Mouse (Mus musculus): ENCODE measurements around the gene Atp1b1. TPM values are rescaled to one million over a fixed set of nuclear protein-coding genes. Genes with fewer than 3 reads are reported as not detected.

Gene Atp1b1
- polyA plus RNA-seq, 1 experiment, result 1,191 TPM

DNA sequence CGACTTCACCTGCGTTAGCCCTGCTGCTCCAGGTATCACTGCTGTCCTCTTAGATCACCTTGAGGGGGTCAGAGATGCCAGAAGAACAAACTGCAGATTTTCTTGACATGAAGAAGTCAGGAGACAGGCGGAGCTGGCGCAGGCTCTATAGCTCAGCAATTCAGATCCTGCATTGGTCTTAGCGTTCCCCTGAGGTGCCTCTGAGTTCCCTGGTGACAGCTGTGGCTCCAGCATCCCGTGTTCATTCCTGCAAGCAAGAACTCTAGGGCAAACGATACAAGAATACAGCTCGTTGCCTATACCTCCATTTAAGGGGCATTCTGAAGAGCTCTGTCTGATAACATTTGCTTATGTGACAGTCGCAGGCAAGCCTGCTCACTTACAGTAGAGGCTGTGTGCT, 29.5 kb downstream of the Atp1b1 start:
- no peak overlapping the region for H3K27ac ChIP-seq (ENCODE audit: insufficient read depth, low read length)
- H3K4me3 ChIP-seq (ENCODE audit: insufficient read depth, low read length), result no peak overlapping the region
- no peak for TF ChIP-seq POLR2A (IDR thresholded peaks at IDR 0.05; ENCODE audit: extremely low read depth, insufficient read depth, low read length)
- no peak for TF ChIP-seq CTCF (IDR thresholded peaks at IDR 0.05; ENCODE audit: extremely low read depth, insufficient read depth, low read length)
- H3K4me1 ChIP-seq (ENCODE audit: control insufficient read depth, insufficient read depth, low read length), result no peaks in the 10 kb centered on the region

DNA sequence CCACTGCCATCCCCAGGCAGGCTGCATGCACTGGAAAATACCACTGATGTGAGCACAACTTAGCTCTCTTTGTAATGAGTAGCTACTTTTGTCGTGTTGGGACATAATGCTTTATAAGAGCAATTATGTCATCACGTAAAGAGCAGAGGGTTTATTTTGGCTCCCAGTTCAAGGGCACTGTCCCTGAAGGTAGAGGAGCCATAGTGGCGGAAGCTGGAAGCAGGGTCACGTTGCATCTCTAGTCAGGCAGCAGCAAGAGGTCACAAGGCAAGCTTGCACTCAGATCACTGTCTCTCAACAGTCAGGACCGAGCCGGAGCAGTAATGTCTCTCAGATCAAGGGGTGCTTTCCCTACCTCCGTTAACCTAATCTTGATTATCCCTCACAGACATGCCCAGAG, 30.4 kb downstream of the Atp1b1 start:
- Histone ChIP-seq H3K4me3 (ENCODE audit: insufficient read depth, low read length) (no peak overlapping the region), H3K27ac (ENCODE audit: insufficient read depth, low read length) (no peak overlapping the region), H3K4me1 (ENCODE audit: control insufficient read depth, insufficient read depth, low read length) (no peaks in the 10 kb centered on the region)
- no peak for TF ChIP-seq POLR2A (IDR thresholded peaks at IDR 0.05; ENCODE audit: extremely low read depth, insufficient read depth, low read length)
- TF ChIP-seq CTCF (IDR thresholded peaks at IDR 0.05; ENCODE audit: extremely low read depth, insufficient read depth, low read length), result no peak

DNA sequence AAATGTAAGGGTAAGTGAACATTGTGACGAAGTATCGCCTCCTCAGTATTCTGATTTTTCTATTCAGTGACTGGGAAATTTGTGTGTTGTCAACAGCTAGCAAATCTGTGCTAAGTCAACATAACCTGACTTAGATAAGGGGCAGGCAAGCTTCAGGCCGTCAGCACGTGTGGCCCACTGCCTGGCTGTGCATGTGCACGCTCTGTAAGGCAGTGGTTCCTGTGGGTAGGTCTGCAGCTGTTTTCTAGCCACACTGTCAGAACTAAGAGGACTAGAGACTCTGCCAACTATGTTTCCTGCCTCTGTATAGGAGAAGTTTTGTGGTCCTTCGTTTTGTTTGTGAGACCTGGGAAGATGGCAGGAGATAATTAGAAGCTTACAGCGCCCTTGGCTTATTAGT, 31.9 kb downstream of the Atp1b1 start:
- no peak for TF ChIP-seq POLR2A (IDR thresholded peaks at IDR 0.05; ENCODE audit: extremely low read depth, insufficient read depth, low read length)
- no peak for TF ChIP-seq CTCF (IDR thresholded peaks at IDR 0.05; ENCODE audit: extremely low read depth, insufficient read depth, low read length)
- H3K4me1 ChIP-seq (ENCODE audit: control insufficient read depth, insufficient read depth, low read length), result no peaks in the 10 kb centered on the region
- H3K27ac ChIP-seq (ENCODE audit: insufficient read depth, low read length), result no peak overlapping the region
- H3K4me3 ChIP-seq (ENCODE audit: insufficient read depth, low read length), result no peak overlapping the region

DNA sequence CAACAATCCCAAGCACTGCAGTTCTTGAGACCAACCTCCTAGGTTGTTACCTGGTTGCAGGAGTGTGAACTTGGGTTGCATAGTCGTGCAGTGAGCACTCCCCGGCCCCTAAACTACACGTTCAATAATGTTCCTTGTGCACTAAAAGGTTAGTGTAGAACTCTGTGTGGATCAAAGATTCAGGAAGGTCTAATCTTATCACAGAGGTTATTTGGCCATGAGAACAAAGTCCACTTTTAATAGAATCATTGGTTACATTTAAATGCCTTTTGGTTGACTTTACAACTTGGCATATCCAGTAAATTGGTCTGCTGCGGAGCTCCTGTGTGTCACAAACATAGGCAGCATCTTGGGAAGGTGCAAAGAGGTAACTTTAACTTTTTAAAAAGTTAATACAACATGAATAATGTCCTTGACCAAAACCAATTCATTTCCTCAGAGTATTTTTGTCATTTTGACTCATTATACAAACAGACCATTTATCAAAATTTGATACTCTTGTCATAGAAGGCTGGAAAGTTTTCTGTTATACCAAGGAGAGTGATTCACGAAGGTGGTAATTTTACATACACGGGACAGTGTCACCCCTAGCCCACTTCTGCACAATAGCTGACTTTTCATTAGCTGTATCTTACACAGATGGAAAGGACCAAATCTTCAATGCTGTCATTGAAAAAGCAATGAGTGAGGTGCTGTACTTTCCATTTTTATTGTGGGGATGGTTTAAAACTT, 37.4 kb downstream of the Atp1b1 start:
- TF ChIP-seq CTCF (IDR thresholded peaks at IDR 0.05; ENCODE audit: extremely low read depth, insufficient read depth, low read length) (no peak), POLR2A (IDR thresholded peaks at IDR 0.05; ENCODE audit: extremely low read depth, insufficient read depth, low read length) (no peak)
- Histone ChIP-seq H3K4me3 (ENCODE audit: insufficient read depth, low read length) (no peak overlapping the region), H3K4me1 (ENCODE audit: control insufficient read depth, insufficient read depth, low read length) (no peaks in the 10 kb centered on the region), H3K27ac (ENCODE audit: insufficient read depth, low read length) (no peak overlapping the region)

DNA sequence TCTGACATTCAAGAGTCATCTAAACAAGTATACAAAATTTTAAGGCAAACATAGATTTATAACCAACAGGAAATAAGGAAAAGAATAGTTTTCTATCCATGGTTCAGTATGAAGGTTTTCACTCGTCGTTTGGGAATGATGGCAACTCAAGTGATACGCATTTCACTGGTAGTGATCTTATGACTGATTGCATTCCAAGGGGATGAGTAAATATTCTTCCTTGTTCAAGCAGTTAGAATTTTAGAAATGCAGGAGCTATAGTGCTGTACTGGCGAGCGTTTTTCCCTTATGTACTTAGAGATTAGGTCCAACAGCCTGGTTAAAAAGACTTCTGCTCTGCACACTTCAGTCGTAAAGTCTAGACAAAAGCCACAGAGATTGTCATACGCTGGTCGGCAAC, 38.8 kb downstream of the Atp1b1 start:
- Histone ChIP-seq H3K4me3 (ENCODE audit: insufficient read depth, low read length) (no peak overlapping the region), H3K27ac (ENCODE audit: insufficient read depth, low read length) (no peak overlapping the region), H3K4me1 (ENCODE audit: control insufficient read depth, insufficient read depth, low read length) (no peaks in the 10 kb centered on the region)
- no peak for TF ChIP-seq CTCF (IDR thresholded peaks at IDR 0.05; ENCODE audit: extremely low read depth, insufficient read depth, low read length)
- no peak for TF ChIP-seq POLR2A (IDR thresholded peaks at IDR 0.05; ENCODE audit: extremely low read depth, insufficient read depth, low read length)

DNA sequence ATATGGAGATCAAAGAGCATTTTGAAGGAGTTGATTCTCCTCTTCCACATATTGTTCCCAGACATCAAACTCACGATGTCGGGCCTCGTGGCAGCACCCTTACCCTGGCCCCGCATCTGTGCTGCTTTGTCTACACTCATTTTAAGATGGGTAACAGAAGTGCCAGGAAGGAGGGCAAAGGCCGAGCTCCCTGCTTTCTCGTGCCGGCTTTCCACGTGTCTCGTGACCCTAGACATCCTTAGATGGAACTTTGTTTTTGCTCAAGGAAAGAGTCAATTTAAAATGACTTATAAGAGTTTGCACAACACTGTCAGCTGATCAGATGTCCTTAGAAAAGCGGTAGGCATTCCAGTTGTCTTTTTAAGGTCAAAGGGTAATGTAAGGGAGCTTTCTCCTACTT, 39.8 kb downstream of the Atp1b1 start:
- no peak overlapping the region for H3K4me3 ChIP-seq (ENCODE audit: insufficient read depth, low read length)
- no peak for TF ChIP-seq POLR2A (IDR thresholded peaks at IDR 0.05; ENCODE audit: extremely low read depth, insufficient read depth, low read length)
- TF ChIP-seq CTCF (IDR thresholded peaks at IDR 0.05; ENCODE audit: extremely low read depth, insufficient read depth, low read length), result no peak
- H3K4me1 ChIP-seq (ENCODE audit: control insufficient read depth, insufficient read depth, low read length), result no peaks in the 10 kb centered on the region
- no peak overlapping the region for H3K27ac ChIP-seq (ENCODE audit: insufficient read depth, low read length)

DNA sequence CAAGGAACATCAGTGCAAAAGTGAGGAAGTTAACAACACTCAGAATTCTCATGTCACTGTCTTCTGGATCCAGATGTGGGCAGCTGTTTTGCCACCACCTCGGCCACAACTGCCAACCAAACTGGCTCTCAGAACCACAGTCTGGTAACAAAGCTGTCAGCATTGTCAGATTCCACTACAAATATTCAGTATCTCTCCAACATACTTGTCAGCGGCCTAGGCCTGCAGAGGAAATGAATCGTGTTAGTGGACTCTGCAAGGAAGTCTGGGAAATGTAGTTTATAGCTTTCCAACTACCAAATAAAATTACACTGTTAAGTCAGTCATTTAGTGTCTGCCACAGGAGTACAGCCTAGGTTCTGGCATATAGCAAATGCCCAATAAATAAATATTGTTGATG, 40.6 kb downstream of the Atp1b1 start:
- TF ChIP-seq POLR2A (IDR thresholded peaks at IDR 0.05; ENCODE audit: extremely low read depth, insufficient read depth, low read length) (no peak), CTCF (IDR thresholded peaks at IDR 0.05; ENCODE audit: extremely low read depth, insufficient read depth, low read length) (no peak)

DNA sequence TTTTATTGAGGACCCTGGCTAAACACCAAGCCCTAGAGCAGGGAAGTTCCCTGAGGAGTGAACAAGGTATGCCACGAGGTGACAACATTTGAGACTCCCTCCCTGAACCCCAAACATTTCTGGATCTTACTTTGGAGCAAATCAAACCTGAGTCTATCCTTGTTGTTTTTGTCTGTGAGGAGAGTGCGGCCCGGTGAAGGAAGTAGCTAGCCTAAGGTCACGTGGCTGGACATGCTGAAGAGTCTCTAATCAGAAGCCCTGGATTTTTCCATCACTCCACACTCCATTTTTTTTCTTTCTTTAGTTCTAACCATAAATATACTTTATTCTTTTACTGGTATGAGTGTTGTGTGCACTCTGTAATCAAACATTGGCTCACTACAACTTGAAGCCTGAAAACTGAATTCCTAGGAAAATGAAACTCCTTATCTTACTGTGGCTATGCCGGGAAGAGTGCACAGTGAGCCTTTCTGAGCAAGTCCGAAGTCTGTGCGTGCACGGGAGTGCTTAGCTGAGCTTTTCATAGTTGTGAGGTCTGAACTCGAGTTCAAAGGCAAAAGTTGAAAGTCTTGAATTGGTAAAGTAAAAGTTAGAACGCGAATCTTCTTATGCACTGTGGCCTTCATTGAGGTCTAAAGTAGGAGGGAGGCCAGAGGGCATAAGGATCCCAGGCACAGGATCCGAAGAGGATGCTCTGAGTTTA, 41.3 kb downstream of the Atp1b1 start:
- no peak overlapping the region for H3K27ac ChIP-seq (ENCODE audit: insufficient read depth, low read length)
- H3K4me1 ChIP-seq (ENCODE audit: control insufficient read depth, insufficient read depth, low read length), result no peaks in the 10 kb centered on the region
- no peak overlapping the region for H3K4me3 ChIP-seq (ENCODE audit: insufficient read depth, low read length)
- TF ChIP-seq CTCF (IDR thresholded peaks at IDR 0.05; ENCODE audit: extremely low read depth, insufficient read depth, low read length), result no peak
- TF ChIP-seq POLR2A (IDR thresholded peaks at IDR 0.05; ENCODE audit: extremely low read depth, insufficient read depth, low read length), result no peak

More for the DNA sequence above, 40.6 kb downstream of the Atp1b1 start:
- Histone ChIP-seq H3K27ac (ENCODE audit: insufficient read depth, low read length) (no peak overlapping the region), H3K4me1 (ENCODE audit: control insufficient read depth, insufficient read depth, low read length) (no peaks in the 10 kb centered on the region), H3K4me3 (ENCODE audit: insufficient read depth, low read length) (no peak overlapping the region)

DNA sequence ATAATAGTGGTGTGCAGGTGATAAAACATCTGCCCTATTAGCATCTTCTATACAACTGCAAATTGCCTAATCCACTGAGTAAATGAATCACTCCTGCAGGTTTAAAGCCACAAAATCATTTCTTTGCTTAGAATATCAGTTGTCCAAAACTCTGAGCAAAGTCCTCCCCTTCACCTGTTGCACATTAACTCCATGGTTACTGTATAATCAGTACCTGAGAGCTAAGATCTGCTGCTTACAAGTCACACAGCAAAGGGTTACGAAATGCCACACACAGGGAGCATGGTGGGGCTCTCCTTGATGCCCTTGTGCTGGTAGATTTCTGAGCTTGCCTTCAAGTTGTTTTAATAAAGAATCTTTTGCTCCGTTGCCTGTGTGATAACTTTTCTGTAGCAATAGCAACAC, 42.8 kb downstream of the Atp1b1 start:
- TF ChIP-seq POLR2A (IDR thresholded peaks at IDR 0.05; ENCODE audit: extremely low read depth, insufficient read depth, low read length) (no peak), CTCF (IDR thresholded peaks at IDR 0.05; ENCODE audit: extremely low read depth, insufficient read depth, low read length) (no peak)
- no peak overlapping the region for H3K4me3 ChIP-seq (ENCODE audit: insufficient read depth, low read length)
- no peaks in the 10 kb centered on the region for H3K4me1 ChIP-seq (ENCODE audit: control insufficient read depth, insufficient read depth, low read length)
- H3K27ac ChIP-seq (ENCODE audit: insufficient read depth, low read length), result no peak overlapping the region

DNA sequence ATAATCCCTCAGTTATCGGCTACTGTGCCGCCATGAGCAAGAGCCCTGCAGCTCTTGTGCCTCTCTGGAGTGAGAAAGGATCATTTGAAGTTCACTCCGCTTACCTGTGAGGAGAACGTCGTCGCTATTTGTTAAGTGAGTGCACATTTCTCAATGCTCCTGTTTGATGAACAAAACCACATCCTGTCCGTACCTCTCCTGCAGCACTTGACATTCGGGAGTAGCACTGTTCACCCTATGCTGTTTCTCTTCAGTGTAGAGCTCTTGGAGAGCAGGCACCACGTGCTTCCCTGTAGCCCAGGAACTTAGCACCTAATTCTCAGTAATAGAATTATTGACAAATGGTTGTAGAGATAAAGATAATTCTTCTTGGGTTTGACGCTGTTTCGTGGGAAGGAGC, 44.5 kb downstream of the Atp1b1 start:
- H3K27ac ChIP-seq (ENCODE audit: insufficient read depth, low read length), result no peak overlapping the region
- no peak for TF ChIP-seq CTCF (IDR thresholded peaks at IDR 0.05; ENCODE audit: extremely low read depth, insufficient read depth, low read length)
- TF ChIP-seq POLR2A (IDR thresholded peaks at IDR 0.05; ENCODE audit: extremely low read depth, insufficient read depth, low read length), result no peak

More for the DNA sequence above, 44.5 kb downstream of the Atp1b1 start:
- H3K4me3 ChIP-seq (ENCODE audit: insufficient read depth, low read length), result no peak overlapping the region
- H3K4me1 ChIP-seq (ENCODE audit: control insufficient read depth, insufficient read depth, low read length), result no peaks in the 10 kb centered on the region

Data from cortical plate, adult 2 months (tissue).